ENCODE assay signal across 20 mouse cellular contexts in the genomic region with DNA sequence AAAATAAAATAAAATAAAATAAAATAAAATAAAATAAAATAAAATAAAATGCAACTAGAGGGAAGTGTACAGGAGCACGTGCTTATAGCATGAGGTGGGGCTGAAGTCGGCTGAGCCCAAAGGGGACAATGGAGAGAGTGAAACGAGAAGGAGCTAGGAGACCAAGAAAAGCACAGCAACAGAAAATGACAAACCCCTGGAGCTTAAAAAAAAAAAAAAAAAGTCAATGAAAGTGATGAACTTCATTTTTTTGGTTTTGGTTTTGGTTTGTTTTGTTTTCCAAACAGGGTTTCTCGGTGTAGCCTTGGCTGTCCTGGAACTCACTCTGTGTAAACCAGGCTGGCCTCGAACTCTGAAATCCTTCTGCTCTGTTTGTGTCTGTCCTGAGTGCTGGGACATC.
"Had no signal": no experiment of that assay in that cellular context is flagged by ENCODE, and none has a peak within 500 bp of the region (broad histone marks: within the 10 kb centered on the region; RNA-seq: fewer than 3 reads in every experiment).

No protein-coding gene starts in this region.

- H3K27ac ChIP-seq: limb, embryonic 15.5 days; liver, embryonic 14.5 days; midbrain, embryonic 15.5 days; neural tube, embryonic 12.5 days; neural tube, embryonic 15.5 days had no signal

- H3K9me3 ChIP-seq: limb, embryonic 12.5 days; limb, embryonic 15.5 days; midbrain, embryonic 12.5 days; midbrain, embryonic 15.5 days; neural tube, embryonic 12.5 days; neural tube, embryonic 15.5 days; stomach, embryonic 15.5 days had no signal

- ATAC-seq: liver, postnatal 0 days; lung, postnatal 0 days; midbrain, embryonic 15.5 days had no signal

- H3K4me2 ChIP-seq: limb, embryonic 15.5 days; liver, embryonic 11.5 days; lung, embryonic 14.5 days; midbrain, embryonic 12.5 days; midbrain, embryonic 15.5 days; neural tube, embryonic 12.5 days; neural tube, embryonic 15.5 days; stomach, embryonic 15.5 days had no signal

- H3K4me3 ChIP-seq: limb, embryonic 12.5 days; limb, embryonic 15.5 days; midbrain, embryonic 12.5 days; midbrain, embryonic 15.5 days; neural tube, embryonic 12.5 days; neural tube, embryonic 15.5 days; stomach, embryonic 15.5 days had no signal

- H3K9ac ChIP-seq: limb, embryonic 12.5 days; limb, embryonic 15.5 days; liver, embryonic 14.5 days; liver, postnatal 0 days; lung, embryonic 14.5 days; midbrain, embryonic 12.5 days; midbrain, embryonic 15.5 days; neural tube, embryonic 12.5 days; neural tube, embryonic 15.5 days; stomach, embryonic 15.5 days had no signal

- DNase-seq: kidney, adult 11 months; kidney, adult 8-10 months; kidney, postnatal 14 days; kidney, postnatal 4 days; left cerebral cortex, postnatal 4 days; liver, postnatal 0 days; lung, embryonic 14.5 days; retina, postnatal 1 day; right cerebral cortex, postnatal 25 days; thymus, postnatal 36 days had no signal

- H3K27me3 ChIP-seq: limb, embryonic 12.5 days; limb, embryonic 15.5 days; midbrain, embryonic 15.5 days; neural tube, embryonic 12.5 days; neural tube, embryonic 15.5 days; stomach, embryonic 15.5 days had no signal

- H3K36me3 ChIP-seq: limb, embryonic 12.5 days; limb, embryonic 15.5 days; midbrain, embryonic 12.5 days; midbrain, embryonic 15.5 days; neural tube, embryonic 12.5 days; neural tube, embryonic 15.5 days; stomach, embryonic 15.5 days had no signal
